Mouse (Mus musculus): ENCODE results near the gene Prep.

DNA sequence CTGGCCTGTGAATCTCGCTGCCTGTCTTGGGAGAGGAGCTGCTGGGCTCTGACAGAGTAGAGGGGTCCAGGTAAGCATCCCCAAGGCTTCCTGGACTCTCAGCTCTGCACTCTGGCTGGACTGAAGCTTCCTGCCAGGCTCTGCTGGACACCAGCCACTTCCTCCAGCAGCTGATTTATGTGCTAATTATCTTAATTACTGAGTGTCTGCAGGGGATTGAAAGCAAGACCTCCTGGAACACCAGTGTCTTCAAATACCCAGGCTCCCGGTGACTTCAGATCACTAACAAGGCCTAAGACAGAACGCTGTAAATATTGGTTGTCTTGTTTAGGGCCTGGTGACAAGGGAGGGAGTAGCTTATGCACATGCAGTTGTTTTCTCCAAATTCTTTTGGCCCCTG, 17.5 kb downstream of the Prep start:
- TF ChIP-seq CTCF (IDR thresholded peaks at IDR 0.05; ENCODE audit: control insufficient read depth, insufficient read depth, insufficient read length): no peak
- no peak for TF ChIP-seq USF1 (IDR thresholded peaks at IDR 0.05; ENCODE audit: low read depth)
- TF ChIP-seq CEBPB (IDR thresholded peaks at IDR 0.05; ENCODE audit: low read depth): no peak
- no peak for TF ChIP-seq MYOG (IDR thresholded peaks at IDR 0.05; ENCODE audit: control insufficient read depth, extremely low read depth, insufficient read length)
- TF ChIP-seq FOSL1 (IDR thresholded peaks at IDR 0.05; ENCODE audit: insufficient read depth, low read length, poor library complexity, severe bottlenecking): no peak
- TF ChIP-seq MAX (IDR thresholded peaks at IDR 0.05): no peak
